Comparison of ENCODE assay signal across 8 mouse cellular contexts in genomic region chr5:124628448-124629363, GRCm38 (mm10). TPM values are rescaled to one million over a fixed set of nuclear protein-coding genes. Genes with fewer than 3 reads are reported as not detected.
DNase-seq lines count a peak whose midpoint lies in the region; ATAC-seq and TF ChIP-seq lines count a peak whose summit lies in the region.

Gene Atp6v0a2 (plus strand): TSS chr5:124628576.

- POLR2A ChIA-PET in Patski (lab: Charles Lee), result interaction anchor here (1.2 kb wide), 1 partner anchor 76 kb away, joined by 6 read pairs; the partner anchor contains the start of gene Ddx55

- CTCF ChIA-PET in Patski (lab: Charles Lee), result no interaction called here

- peak; percentile 90 for ATAC-seq in Patski
- ATAC-seq in hindbrain, embryonic 14.5 days (ENCODE audit: low FRiP score), result peak; percentile 96

- DNase-seq in Patski (ENCODE audit: low read depth, low spot score), result no peak
- peak; percentile 97 to 98 for DNase-seq in cerebellum, postnatal 14 days
- peak; percentile 90 for DNase-seq in frontal cortex, postnatal 25 days (ENCODE audit: low spot score in 2 of 2)
- DNase-seq in hindbrain, embryonic 14.5 days (ENCODE audit: low spot score), result peak; percentile 94
- peak; percentile 92 to 93 for DNase-seq in layer of hippocampus, postnatal 36 days
- DNase-seq in lung, postnatal 36 days, result peak; percentile 97
- DNase-seq in retina, postnatal 1 day, result peak; percentile 94
- peak; percentile 93 to 94 for DNase-seq in urinary bladder, adult 18-20 months (ENCODE audit: low spot score in 2 of 2)

- peak within 1 kb of the TSS; percentile 66 for H3K27ac ChIP-seq in hindbrain, embryonic 14.5 days

- H3K9ac ChIP-seq in hindbrain, embryonic 14.5 days, result peak within 1 kb of the TSS; percentile 90

- peaks cover 39% of the 10 kb centered on the region for H3K36me3 ChIP-seq in hindbrain, embryonic 14.5 days (replicated peaks; ENCODE audit: control insufficient read depth, insufficient read depth)

- in situ Hi-C loops in Patski (cut with MboI; ENCODE audit: low pct_unique_long_range_greater_than_20kb), result no loop called here

- H3K4me1 ChIP-seq in hindbrain, embryonic 14.5 days (replicated peaks; ENCODE audit: control insufficient read depth, insufficient read depth, low read length), result peaks cover 15% of the 10 kb centered on the region

- H3K27me3 ChIP-seq in Patski, result no peaks in the 10 kb centered on the region
- H3K27me3 ChIP-seq in hindbrain, embryonic 14.5 days (ENCODE audit: control insufficient read depth, insufficient read depth, low read length), result no peaks in the 10 kb centered on the region

- H3K4me2 ChIP-seq in hindbrain, embryonic 14.5 days (replicated peaks), result peak within 1 kb of the TSS; percentile 81

- peak within 1 kb of the TSS; percentile 90 for H3K4me3 ChIP-seq in hindbrain, embryonic 14.5 days (replicated peaks; ENCODE audit: low read length)

- H3K9me3 ChIP-seq in hindbrain, embryonic 14.5 days (ENCODE audit: control insufficient read depth, low read length), result no peaks in the 10 kb centered on the region

- TF ChIP-seq CTCF in Patski (IDR thresholded peaks at IDR 0.05), result no peak

- WGBS in hindbrain, embryonic 14.5 days, result under 1% methylated on average over 56 of the region's 58 CpGs

RNA-seq across cellular contexts. Expression of gene Atp6v0a2, which starts in this region (rescaled TPM):
- 54.5 TPM for polyA plus RNA-seq in Patski (2021)
- polyA plus RNA-seq in hindbrain, embryonic 14.5 days (2014; fragmentation: Nextera tagmentation; extraction: Ambion mirVana), result 37.3 and 38.1 TPM in 2 replicates
- 10 to 100 TPM; 58.7 to 60.5 TPM for total RNA-seq in layer of hippocampus, postnatal 36 days (2021)
